Mouse (Mus musculus) heart, adult 11 months (tissue): ENCODE measurements around the gene Cpm.

ENCODE experiments used
- DNase-seq: peaks from one replicate; pipeline ENCODE4 v3.0.0; 2022

Cpm gene

DNA sequence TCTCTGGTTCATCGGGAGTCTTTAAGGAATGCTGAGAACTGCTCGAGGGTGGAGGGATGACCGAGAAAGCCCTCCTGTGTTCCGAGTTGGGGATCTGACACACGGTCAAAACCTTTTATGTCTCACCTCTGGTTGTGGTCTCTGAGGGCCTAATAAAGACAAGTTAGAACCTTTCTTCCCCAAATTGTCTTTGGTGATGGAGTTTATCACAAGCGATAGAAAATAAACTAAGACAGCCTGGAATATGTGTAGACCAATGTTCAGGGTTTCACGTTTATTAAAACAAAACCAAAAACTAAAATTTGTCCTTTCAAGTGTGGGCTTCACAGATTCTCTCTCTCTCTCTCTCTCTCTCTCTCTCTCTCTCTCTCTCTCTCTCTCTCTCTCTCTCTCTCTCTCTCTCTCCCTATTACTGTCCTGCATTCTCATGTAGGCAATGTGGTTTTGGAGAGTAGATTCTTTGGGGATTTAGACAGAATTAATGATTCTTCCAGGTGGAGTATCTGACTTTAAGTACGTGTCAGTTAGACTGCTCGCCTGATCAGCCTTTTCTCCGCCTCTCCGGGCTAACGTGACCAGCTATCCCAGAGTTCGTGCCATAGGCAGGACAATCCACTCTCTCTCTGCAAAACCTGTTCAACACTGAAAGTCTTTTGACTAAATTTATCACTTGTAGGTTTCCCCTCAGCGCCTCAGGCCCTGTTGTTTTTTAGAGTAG is 35.1 kb downstream of the Cpm start:
- no peak for DNase-seq

DNA sequence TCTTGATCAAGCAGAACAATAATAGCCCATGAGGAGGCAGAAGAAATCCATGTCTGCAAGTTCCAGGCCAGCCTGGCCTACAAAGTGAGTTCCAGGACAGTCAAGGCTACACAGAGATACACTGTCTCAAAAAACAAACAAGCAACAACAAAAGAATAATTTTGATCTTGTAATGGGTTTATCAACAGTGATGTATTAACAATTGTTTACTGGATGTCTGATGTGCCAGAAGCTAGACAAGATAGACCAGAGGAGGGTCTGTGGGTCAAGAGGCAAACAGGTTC is 35.6 kb downstream of the Cpm start:
- DNase-seq = no peak

GRCm38 (mm10) chr10:117665376-117666275 is 36.3 kb downstream of the Cpm start:
- no peak for DNase-seq

- DNase-seq = no peak
These were observed 37.1 kb downstream of the Cpm start for GRCm38 (mm10) chr10:117666361-117666760.

GRCm38 (mm10) chr10:117666947-117667630 is 37.8 kb downstream of the Cpm start:
- no peak for DNase-seq

- no peak for DNase-seq
These were observed 38.6 kb downstream of the Cpm start for GRCm38 (mm10) chr10:117667663-117668507.

DNA sequence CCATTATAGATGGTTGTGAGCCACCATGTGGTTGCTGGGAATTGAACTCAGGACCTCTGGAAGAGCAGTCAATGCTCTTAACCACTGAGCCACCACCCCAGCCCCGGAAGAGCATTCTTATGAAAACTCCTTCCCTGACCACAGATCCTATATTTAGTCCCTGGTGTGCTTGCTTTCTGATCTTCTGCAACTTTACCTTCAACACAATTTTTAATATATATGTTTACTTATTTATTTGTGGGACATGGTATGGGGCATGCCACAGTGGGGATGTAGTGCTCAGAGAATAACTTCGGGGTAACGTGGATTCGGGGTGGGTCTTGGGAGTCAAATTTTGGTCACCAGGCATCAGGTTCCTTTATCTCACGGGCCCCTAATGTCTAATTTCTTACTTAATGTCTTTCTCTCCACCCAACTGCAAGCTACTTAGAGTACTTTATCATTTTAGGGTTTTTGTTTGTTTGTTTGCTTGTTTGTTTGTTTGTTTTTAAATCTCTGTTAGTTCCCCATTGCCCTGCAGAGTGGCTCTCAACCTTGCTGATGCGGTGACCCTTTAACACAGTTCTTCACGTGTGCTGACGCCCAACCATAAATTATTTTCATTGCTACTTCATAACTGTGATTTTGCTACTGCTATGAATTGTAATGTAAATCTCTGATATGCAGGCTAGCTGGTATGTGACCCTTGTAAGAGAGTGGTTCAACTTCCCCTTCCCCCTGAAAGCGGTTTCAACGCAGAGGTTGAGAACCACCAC is 39.4 kb downstream of the Cpm start:
- no peak for DNase-seq

- DNase-seq = no peak
These were observed 40.3 kb downstream of the Cpm start for GRCm38 (mm10) chr10:117669449-117670090.

DNA sequence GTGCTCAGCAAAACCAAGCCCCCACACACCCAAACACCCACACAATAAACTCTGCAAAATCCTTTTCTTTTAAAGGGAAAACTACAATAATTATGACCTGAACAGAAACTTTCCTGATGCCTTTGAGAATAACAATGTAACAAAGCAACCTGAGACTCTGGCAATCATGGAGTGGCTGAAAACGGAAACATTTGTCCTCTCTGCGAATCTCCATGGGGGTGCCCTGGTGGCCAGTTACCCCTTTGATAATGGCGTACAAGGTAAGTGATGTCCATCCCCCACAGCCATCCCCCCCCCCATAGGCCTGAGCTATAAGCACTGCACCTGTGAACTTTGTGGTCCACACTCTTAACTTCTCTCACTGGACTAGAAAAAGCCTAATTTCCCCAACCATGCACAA is 40.8 kb downstream of the Cpm start:
- DNase-seq = no peak

DNA sequence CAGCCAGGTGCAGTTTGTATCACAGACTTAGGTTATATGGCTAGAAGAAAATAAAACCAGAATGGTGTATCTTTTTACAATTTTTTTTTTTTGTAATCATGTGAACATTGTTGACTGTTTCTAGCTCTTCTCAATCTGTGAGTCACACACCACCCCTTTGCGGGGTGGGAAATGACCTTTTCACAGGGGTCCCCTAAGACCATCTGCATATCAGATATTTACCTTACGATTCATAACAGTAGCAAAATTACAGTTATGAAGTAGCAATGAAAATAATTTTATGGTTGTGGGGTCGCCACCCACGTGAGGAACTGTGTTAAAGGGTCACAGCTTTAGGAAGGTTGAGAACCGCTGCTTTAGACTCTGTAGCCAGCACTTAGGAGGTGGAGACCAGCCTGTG is 41.5 kb downstream of the Cpm start:
- no peak for DNase-seq

GRCm38 (mm10) chr10:117671266-117671665 is 42.0 kb downstream of the Cpm start:
- no peak for DNase-seq

DNA sequence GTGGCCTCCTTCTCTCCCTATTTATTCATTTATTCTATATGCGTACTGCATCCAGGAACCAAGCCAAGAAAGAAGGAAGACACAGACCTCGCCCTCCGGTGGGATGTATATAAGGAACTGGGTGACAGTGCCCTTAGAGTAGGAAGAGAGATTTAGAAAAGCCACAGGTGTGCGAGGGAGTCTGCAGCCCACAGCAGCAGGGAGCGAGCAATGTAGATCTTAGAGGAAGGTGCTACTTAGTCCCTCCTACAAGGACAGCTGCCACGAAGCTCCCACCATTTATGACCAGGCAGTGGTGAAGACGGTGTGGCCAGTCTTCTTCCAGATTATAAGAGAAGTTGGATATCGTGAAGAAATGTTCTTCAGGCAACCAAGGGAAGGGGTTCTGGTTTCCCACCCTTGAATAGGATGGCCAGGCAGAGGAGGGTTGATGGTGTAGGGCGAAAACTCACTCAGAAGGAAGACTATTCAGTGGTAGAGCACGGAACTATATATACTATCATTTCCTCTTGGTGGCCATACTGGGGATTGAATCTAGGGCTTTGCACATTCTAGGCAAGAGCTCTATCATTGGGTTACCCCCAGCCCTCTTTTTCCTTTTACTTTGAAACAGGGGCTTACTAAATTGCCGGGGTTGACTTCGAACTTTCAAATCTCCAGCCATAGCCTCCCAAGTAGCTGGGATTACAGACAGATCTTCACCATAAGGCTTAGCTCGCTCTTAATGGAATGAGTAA is 42.8 kb downstream of the Cpm start:
- DNase-seq = no peak

DNA sequence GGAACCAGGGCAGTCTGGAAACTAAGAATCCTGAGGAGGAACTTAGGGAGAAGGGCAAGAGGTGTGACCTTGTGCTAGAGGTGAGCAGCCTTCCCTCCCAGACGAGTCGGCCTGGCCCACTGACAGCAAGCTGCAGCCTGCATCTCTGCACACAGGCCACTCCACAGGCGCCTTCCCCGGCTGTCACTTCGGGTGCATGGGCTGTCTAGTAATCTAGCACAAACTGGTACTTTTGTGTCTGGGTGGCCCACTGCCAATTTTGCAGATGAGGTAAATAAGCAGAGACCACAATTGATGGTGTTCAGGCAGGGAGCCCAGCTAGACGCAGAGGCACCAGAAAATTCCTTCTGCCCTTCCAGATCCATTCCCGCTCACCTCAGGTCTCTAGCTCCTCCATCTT is 43.4 kb downstream of the Cpm start:
- no peak for DNase-seq

DNA sequence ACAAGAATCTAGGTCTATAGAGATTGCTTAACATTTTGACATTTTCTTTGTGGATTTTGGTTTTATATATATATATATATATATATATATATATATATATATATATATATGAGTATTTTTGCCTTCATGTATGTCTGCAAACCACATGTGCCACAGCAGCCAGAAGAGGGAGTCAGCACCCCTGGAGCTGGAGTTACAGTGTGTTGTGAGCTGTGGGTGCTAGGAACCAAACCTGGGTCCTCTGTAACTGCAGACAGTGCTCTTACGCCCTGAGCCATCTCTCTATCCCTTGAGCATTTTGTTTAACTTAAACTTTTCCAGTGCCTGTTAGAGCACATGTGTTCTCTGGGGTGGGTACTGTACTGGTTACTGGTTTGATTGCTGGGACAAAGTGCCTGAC is 44.6 kb downstream of the Cpm start:
- DNase-seq = no peak

DNA sequence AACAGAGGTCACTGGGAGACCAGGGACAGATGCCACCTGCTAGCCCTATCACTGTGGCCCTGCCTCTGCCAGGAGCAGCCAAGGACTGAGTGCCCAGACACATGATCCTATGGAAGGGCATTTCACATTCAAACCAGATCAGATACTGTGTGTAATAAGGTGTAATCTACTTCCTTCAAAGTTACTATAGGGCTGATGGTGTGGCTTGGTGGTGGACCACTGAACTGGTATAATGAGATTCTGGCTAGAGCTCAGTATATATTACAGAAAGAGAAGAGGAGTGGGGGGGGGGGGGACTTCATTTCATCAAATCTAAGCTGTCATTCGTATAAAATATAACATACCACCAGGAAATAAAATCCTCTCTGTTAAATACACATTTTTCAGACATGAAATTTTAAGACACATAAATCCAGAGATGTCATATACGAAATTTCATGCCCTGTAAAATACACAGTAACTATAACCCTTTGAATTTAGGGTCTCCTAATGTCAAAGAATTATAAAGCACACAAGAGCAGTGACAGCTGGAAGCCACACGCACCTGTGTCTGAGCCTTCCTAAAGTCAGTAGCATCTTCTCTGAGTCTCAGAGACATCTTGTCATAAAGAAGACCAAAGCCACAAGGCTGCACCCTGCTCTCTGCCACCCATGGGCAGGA is 45.2 kb downstream of the Cpm start:
- DNase-seq = no peak

GRCm38 (mm10) chr10:117675096-117676035 is 46.1 kb downstream of the Cpm start:
- DNase-seq = peak; percentile 98

- peak; percentile 92 for DNase-seq
These were observed 46.8 kb downstream of the Cpm start for GRCm38 (mm10) chr10:117676036-117676643.

DNA sequence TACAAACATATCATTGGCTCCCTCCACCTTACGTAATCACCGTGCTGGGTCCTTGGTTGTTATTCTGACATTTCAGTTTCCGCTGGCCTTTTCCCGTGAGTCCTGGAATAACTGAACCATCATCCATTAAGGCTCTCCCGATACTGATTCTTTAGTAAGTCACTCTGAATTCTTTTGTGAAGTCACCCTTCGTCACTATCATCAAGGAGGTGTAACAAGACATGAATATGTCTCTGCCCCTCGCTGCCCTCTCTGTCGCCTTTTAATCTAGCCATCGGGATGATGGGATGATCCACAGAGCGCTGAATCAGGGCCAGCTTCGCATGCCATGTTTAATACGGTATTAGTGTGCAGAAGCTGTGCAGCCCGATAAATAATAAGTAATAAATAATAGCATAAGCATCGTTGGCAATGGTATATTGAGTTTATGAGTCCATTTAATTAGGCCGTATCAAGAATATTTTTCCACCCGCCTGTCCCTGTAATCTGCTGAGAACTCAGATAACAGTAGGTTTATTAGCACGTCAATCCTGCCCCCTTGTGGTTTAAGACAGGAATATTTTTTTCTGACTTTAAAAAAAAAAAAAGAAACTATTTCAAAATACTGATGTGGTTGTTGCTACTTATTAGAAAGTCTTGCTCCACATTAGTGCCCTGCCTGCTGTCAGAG is 47.5 kb downstream of the Cpm start:
- no peak for DNase-seq
